Mouse (Mus musculus) kidney, postnatal 25 days (tissue): ENCODE measurements around the gene Ankrd34a.

Source experiments
- DNase-seq, 2 experiments: peaks; one replicate each; pipeline ENCODE4 v3.0.0; 2021; ENCODE audit warnings: mixed read lengths in 2 of 2

Gene Ankrd34a

DNA sequence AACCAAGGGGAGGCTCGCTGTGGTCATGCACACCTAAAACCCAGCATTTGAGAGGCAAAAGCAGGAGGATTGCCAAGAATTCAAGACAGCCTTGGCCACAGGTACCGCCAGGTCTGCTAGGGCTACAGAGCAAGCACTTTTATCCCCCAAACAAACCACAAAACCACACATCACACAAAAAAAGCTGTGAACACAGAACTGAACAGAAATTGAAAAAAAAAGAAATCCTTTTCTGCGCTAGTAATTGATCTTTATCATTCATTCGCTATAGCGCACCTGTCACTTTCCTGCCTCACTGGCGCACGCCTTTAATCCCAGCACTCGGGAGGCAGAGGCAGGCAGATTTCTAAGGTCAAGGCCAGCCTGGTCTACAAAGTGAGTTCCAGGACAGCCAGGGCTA is 33.2 kb upstream of the Ankrd34a start:
- DNase-seq: no peak

DNA sequence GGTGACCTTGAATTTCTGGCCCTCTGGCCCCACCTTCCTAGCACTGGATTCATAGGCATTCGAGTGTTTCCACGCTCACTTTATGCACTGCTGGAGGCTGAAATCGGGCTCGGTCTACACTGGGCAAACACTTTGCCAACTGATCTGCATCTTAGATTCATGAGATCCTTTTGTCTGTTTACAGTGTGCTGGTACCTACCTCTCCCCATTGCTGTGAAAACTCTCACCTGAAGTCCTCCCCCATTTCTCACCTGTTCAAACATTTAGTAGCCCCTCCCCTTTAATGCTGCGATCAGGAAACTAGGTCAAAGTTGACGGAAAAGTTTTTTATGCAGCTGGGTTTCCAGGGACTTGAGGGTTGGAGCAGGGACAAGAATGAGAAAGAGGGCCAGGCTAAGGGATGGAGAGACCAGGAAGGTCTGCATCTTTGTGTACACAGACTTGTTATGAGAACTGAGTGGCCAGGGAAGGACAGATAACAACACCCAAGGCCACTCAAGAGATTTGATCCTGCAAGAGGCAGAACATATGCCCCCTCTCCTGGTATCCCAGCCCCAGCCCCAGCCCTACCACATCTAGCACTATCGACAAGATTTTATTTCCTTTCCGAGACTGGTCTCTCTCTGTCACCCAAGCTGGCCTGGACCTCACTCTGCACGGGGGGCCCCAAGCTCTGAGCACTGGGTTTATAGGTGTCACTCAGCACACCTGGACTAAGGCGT is 32.4 kb upstream of the Ankrd34a start:
- peak; percentile 49 to 77 for DNase-seq

DNA sequence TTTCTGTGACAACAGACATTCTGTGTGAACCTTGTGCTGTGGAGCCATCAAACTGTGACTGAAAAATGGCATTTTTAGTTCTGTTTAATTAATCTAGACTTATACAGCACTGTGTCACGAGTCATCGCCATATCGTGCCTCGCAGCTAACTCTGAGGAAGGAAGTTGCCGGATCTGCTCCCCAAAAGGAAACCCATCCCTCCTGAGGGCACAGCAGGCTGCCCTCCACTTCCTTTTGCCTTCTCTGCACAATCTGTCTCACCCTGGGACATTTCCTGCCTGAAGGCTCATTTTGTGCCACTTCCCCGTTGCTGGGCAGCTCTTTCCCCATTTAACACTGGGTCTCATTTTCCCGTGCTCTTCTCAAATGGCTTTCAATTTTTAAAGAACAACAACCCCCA is 31.8 kb upstream of the Ankrd34a start:
- DNase-seq: peak; percentile 50 to 81

DNA sequence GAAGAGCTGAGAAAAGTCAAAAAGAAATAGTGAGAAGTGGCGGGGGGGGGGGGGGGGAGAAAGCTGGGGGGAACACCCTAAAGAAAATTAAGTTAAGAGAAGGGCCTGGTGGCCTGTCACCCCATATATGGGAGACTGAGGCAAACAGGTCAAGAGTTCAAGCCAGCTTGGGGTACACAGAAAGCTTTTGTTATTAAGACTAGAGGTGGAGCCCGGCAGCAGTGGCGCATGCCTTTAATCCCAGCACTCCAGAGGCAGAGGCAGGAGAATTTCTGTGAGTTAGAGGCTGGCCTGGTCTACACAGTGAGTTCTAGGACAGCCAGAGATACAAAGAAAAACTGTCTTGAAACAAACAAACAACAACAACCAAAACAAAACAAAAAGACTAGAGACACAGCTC is 31.3 kb upstream of the Ankrd34a start:
- DNase-seq: no peak

DNA sequence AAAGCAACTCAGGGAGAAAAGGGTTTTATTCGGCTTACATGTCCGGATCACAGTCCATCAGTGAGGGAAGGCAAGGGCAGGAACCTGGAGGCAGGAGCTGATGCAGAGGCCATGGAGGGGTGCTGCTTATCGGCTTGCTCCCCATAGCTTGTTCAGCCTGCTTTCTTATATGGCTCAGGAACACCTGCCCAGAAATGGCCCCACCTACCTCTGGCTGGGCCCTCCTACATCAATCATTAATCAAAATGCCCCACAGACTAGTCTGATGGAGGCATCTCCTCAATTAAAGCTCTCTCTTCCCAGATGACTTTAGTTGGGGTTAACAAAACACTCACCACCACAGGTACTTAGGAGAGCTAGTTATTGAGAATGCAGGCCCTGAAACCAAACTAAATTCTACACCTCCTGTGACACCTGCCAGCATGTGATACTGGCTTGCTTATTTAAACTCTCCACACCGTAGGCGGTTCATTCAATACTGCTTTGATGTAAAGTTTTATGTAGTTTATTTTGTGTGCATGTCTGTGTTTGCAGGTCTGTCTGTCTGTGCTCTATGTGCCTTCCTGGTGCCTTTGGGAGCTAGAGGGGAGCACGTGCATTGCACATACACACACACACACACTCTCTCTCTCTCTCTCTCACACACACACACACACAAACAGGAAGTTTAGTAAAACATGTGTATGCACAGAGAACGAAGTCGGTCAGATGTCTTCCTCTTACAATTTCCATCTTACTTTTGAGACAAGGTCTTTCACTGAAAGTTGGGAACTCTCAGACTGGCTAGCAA is 29.6 kb upstream of the Ankrd34a start:
- peak; percentile 55 to 65 for DNase-seq

DNA sequence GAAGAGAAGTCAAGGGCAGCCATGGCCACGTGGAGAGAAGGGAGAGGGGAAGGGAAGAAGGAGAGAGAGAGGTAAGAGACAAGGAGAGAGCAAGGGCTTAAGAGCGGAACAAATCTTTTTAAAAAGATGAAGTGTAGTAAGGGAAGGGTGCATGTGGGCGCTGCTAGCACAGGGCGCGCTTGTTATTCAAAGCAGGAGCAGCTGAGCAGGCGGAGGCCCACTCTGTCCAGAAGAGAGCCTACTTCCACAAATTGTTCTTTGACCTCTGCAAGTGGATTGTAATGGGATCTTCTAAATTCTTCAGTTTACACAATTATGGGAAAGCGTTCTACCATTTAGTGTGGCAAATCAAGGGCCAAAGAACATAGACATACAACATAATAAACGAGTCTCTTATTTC is 27.8 kb upstream of the Ankrd34a start:
- DNase-seq: no peak

DNA sequence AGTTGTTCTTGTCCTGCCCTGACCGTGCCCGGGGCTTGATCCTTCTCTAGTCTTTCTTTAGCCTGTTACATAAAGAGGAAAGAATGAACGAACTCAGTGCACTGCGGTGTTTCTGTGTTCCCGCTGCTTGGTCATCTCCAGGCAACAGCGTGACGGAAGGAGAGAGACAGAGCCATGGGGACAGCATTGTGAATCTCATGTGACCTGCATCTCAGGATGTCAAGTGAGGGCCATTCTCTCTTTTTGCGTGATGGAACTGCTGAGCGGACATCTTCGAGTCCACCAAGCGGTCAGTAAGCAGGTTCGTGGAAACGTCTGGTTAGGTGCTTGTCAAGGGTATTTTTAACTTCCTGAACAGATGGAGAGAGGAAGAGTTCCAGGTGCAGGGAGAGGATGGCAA is 26.9 kb upstream of the Ankrd34a start:
- no peak for DNase-seq

DNA sequence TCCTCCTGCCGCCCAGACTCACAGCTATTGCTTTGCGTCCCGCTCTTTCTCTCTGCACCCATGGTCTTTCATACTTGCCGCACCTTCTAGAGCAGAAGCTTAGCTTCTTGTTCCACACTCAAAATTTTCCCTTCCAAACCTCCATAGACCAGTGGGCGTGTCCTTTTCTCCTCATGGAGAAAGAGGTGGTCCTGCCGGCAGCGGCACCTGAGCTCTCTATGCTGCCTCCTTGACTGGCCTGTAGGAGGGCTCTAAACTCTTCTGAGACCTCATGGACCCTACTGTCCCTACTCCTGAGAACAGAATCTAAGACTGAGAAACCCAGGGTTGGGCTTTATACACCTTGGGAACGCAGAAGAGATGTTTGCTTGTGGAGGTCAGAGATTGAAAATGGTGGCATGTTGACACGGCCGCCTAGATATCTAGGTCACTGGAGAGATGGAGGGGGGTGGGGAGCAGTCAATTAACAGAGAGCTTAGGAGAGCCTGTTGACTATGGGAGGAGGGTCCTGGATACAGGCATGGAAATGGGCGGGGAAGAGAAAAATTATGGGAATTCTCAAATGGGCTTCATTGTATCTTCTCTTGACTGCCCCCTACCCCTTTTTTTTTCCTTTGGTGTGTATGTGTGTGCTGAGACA is 26.4 kb upstream of the Ankrd34a start:
- no peak for DNase-seq

DNA sequence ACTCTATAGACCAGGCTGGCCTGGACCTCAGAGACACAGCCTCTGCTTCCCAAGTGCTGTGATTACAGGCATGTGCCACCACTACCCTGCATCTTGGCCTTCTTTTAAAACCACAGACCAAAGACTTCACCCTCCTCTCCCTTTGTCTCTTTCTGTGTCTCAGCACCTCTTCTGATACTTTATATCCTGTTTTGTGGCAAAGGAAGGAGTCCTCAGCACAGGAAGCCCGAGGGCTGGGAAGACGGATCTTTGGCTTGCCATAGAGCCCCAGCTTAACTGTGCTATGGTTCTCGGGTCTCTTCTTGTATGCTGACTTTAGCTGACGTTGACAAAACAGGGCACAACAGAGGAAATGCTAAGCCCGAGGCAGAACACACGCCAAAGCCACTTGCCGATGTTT is 25.8 kb upstream of the Ankrd34a start:
- DNase-seq: no peak

DNA sequence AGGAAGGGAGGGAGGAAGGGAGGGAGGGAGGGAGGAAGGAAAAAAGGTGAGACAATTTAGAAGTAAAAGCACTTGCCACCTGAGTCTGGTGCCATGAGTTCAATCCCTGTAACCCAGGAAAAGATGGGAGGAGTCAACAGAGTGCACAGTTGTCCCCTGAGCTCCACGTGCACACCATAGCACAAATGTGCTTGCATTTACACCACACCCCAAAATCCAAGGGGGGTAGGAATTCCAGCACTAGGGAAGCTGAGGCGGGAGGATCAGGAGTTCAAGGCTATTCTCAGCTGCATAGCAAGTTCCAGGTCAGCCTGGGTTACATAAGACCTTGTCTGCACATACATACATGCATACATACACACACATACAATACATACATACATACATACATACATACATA is 25.1 kb upstream of the Ankrd34a start:
- DNase-seq: no peak

DNA sequence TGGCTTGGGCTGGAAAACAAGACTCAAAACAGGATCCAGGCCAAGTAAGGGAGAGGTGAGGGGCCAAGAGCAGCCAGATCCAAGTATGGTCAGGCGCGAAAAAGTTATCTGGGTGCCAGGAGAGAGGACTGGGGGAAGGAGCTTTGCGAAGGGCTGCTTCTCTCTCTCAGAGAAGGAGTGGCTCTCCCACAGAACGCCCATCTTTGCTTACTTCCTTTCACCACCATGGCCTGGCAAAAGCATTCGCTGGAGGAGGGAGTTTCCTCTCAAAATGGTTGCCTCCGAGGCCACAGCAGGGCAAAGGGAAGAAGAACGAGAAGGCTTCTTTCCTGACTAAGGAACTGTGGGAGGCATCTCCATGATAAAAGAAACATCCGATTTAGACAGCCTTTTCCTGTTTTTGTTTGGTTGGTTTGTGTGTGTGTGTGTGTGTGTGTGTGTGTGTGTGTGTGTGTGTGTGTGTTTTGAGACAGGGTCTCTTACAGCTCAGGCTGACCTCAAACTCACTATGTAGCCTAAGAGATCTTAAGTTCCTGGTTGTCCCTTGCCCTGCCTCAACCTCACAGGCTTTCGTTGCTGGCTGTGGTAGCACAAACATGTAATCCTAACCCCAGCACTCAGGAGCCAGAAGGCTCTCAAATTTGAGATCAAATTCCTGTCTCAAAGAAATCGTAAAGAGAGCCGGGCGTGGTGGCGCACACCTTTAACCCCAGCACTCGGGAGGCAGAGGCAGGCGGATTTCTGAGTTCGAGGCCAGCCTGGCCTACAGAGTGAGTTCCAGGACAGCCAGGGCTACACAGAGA is 24.3 kb upstream of the Ankrd34a start:
- DNase-seq: peak; percentile 55 to 84

DNA sequence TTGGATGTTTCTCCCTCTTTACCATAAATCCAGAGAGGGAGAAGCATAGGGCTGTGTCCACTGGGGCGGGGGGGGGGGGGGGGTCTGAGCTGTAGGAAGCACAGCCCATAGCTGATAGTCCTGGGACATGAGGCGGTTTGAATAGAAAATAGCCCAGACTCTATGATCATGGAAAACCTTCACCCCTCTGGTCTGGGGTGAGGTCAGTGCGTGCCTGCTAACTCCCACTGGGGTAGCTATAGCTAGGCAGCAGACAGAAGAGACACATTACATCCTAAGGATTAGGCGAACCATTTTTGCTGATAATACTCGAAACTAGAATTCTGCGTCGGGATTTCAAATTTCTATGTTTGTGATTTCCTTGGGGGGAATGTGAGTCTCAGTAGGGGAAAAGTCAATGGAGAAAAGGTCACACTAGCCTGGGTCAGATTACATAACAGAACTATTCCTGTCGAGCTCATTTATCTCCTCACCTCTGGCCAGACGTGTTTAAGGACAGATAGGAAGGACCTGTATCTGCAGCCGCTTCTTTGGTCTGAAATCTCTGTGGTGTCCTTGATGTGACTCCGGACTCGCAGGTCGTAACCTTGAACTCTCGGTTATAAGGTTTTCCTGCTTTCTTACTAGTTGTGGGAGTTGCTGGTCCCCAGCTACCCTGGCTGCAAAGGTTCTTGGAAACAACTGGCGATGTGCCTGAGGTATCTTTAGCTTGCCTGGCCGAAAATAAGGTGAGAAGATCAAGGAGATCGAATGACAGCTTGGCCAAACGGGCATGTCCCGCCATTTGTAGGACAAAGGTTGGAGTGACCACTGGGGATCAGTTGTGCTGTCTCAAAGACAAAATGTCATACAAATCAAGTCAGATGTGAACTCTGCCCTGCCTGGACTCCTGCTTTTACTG is 22.6 kb upstream of the Ankrd34a start:
- peak in 1 of 2 experiments; percentile 69 for DNase-seq

DNA sequence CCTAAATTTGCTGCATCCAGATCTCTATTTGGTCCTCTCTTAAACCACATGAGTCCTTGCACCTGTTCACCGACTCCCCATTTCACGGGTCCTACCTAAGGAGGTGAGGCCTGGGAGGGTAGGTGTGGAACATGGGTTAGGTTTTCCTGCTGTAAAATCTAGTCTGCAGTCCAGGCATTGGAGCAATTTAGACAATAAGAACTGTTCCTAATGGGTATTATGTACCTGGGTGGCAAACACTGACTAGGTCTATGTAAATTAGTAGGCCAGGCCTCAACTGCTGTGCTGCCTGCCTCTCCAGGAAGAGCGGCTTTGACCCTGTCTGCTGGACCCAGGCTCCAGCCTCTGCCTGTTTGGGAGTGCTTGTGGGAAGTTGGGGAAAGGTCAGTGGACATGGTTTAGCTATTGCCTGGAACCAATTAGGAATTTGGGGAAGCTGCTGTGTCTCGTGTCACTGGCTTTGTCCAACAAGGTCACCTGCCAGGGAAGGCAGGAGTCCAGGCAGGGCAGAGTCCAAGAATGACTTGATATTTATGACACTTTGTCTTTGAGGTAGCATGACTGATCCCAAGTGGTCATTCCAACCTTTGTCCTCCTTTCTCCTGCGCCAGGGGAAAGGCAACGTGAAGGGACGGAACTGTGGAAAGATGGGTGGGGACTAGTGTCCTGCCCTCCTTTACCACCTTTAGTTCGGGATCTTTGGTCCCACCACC is 21.0 kb upstream of the Ankrd34a start:
- peak; percentile 75 to 89 for DNase-seq

DNA sequence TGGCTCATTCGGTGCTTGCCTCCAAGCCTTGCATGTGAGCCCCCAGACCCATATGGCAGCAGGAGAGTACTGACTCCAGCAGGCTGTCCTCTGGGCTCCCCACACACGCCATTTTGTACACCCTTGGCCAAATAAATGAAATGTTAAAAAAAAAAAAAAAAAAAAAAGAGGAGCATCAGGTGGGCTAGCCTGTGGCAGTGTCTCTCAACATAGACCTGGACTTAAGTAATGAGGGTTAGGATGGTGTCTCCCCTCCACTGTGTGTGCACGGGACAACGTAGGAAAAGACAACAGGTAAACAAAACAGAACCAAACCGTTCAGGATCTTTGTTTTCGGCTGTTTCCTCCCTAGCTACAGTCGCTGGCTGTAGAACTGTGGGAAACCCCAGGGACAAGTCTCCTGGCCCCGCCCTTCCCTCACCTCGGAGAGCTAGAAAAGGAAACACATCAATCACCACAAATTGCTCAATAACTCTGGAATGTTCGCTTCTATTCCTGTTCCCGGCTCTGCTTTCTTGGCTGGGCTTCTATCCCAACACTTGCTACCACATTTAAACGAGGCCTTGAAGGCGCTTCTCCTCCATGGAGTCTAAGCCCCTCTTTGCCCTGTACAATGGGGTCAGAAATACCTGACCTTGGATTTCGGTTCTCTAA is 20.3 kb upstream of the Ankrd34a start:
- peak; percentile 89 to 93 for DNase-seq

DNA sequence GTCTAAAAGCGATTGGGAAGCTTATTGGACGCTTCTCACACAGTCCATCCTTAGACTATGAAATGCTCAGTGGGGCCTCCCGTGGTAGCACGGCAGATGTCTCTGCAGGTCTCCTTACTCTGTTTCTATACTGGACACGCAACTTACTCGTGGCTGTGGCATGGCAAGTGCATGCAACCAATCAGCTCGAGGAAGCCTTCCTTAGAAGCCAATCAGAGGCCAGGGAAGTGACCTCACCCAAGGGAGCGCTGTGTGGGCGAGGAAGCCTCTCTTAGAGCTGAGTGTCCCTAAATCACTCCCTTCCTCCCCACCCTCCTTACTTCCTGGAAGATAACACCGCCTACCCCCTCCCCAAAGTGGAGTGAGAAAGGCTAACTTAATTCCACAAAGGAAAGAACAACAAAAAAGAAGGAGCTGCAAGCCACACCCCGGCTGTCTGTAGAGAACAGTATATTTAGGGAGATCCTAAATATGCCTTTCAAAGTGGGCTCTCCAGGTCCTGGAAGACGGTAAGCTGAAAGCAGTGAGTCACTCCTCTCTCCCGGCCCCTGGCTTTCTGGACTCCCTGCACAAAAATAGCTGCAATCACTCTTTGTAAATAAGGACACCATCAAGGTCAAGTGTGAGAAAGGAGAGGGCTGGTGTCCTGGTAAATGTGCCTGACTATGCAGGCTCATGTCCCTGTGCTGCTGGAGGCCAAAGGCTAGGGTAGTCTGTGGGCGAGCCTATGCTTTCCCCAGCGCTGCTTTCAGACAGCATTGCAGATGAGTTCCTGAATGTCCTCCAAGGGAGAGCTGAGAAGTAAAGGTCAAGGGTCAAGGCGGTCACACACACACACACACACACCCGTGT is 19.5 kb upstream of the Ankrd34a start, which contains the start of gene Gm16253:
TSS of gene Gm16253 (plus strand) at position 295 of the 852 bp plus-strand sequence.
- peak; percentile 92 to 96 for DNase-seq

DNA sequence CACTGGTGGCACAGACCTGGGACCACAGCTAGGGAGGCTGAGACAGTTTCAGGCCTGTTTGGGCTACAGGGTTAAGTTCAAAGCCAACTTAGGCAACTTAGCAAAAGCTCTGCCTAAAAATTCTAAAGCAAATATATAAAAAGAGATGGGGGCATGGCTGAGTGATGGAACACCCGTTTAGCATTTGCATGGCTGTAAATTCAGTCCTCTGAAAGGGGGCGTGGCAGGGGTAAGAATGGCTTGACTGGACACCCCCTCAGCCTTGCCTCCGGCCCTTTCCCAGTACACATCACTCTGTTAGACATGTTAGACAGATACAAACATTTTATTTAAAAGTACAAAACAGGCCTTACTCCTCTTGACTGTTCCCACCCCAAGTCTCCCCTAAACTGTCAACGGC is 18.9 kb upstream of the Ankrd34a start:
- peak in 1 of 2 experiments; percentile 67 for DNase-seq

DNA sequence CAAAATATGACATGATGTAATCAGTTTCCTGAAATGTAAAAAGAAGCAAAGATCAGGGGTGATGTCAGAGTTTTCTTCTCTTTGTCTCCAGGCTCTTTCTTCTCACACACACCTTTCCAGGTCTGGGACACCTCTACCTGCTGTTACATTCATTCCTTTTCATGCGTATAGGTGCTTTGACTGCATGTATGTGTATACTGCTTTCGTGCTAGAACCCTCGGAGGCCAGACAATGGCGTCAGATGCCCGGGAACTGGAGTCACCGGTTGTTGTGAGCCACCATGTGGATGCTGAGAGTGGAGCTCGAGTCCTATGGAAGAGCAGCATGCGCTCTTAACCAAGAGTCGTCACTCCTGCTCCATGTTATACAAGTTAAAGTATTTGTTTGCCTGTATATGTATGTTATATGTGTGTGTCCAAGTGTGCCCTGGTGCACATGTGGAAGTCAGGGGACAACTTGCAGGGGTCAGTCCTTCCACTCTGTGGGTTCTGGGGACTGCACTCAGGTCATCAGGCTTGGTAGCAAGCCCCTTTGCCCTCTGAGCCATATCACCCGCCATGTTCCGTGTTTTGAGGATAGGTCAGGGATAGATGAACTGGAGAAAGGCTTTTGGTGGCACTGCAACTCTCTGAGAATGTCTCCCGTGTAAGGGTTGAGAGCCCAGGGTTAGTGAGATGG is 17.7 kb upstream of the Ankrd34a start:
- peak in 1 of 2 experiments; percentile 44 for DNase-seq

DNA sequence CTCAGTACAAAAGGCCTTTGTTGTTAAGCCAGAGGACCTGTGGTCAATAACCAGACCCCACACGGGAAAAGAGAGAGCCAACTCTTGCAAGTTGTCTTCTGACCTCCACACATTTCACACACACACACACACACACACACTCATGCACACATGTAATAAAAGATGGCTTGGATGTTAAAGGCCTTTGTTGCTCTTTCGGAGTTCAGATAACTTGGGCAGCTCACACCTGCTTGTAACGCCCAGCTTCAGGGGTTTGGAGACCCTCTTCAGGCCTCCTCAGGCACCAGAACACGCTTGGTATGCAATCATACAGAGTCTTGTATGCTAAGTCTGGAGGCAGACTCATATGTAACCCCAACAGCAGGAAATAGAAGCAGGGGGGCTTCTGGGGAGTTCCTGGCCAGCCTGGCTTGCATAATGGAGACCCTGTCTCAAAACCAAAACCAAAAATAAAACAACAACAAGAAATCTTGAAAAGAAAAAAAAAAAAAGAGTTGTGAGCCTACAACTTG is 17.1 kb upstream of the Ankrd34a start:
- no peak for DNase-seq
